Mouse (Mus musculus) spleen, adult 2 months (tissue): Measurements from ENCODE around the gene Paf1.

Experiments used
- CTCF ChIP-seq: fragments of 200-500 bp; IDR thresholded peaks from 2 replicates; pipeline ENCODE4 v1.5.1; 2011; ENCODE audit warnings: mild to moderate bottlenecking, inconsistent platforms; ENCODE audit not compliant: insufficient read depth, insufficient read length, insufficient replicate concordance; ENCODE audit errors: extremely low read depth
- POLR2A ChIP-seq: fragments of 200-500 bp; IDR thresholded peaks from 2 replicates; pipeline ENCODE4 v1.6.1; 2011; ENCODE audit warnings: low read depth, low read length, inconsistent platforms

DNA sequence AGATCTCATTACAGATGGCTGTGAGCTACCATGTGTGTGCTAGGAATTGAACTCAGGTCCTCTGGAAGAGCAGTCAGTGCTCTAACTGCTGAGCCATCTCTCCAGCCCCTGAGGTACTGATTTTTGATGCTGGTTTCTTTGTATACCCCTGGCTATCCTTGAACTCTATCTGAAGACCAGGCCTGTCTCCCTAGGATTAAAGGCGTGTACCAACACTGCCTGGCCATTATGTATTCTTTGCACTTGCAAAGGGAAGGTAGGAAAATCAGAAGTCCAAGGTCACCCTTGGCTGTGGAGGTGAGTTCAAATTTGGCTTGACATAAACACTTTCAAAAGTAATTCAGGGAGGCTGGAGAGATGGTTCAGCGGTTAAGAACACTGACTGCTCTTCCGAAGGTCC lies 38.2 kb upstream of the Paf1 start:
- TF ChIP-seq CTCF (no peak), POLR2A (no peak)
